Mouse (Mus musculus) mouse trophoblast stem cell (cell line): ENCODE results near the gene Uggt2.
"Not testable (repeated sequence)": the region's sequence is repeated elsewhere in the genome, so short reads cannot be mapped to it uniquely, and the experiment has no call there.

Experiments used
- in situ Hi-C, 2 experiments: fragments of 300-500 bp; cut with MseI, MboI; formaldehyde crosslinking; loops; 2 replicates in 1 of 2; 3 replicates in 1 of 2; pipeline ENCODE4 v1.15.1; 2025

Gene Uggt2

DNA sequence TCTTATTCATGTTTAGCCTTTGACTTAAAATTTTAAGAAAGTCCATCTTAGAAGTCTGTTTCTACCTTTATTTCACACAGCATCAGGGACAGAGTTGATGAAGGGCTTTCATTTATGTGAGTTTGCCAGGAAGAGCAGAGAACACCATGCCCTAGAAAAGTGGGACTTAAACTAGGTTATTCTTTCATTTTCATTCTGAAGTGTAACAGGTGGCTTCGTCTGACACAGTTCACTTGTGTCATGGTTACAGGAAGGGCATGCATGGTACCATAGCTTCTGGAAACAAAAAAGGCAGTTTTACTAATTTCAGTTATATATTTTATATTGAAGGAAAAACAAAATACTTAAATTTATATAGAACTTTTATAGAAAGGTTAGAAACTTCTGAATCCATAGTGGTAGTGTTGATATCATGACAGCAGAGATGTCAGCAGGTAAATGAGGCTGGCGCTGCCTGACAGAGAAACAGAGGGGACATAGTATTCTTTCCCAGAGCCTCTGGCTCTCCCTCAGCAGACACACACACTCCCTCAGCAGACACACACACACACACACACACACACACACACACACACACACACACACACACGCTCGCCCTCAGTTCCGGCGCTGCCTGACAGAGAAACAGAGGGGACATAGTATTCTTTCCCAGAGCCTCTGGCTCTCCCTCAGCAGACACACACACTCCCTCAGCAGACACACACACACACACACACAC, 117.4 kb downstream of the Uggt2 start:
- in situ Hi-C loops, result not testable (repeated sequence)

DNA sequence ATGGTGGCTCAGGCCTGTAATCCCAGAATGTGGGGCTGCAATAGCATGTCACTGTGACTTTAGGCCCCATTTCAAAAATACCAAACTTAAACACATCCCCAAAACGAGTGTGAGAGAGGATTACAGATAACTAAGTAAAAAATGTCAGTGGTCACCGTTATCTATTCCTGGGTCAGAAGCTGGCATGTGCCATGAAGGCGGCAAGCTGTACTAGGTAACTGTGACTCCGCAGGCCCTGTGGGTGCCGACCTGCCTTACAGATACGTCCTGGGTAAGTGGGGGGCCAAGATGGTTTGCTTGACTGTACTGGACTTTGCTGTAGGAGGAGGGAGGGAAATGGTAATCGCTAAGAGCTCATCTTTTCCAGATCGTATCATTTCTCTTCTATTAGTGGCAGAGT, 118.3 kb downstream of the Uggt2 start:
- in situ Hi-C loops, result no loop called here

DNA sequence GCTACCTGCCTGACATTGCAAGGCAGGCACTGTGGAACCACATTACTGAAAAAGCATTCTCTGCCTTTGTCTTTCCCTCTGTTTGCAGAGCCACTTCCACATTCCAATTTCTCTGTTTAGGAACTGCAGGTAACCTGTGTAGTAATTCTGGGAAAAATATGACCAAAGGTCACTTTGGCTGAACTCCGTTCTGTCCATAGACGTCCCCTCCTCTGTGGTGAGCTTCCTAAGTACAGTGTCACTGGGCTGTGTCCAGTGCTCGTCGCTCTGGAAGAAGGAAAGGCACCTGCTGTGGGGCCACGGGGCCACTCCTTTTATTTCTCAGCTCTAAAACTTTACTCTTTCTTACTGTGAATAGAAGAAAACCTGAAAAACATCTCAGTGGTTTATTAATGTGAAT, 118.9 kb downstream of the Uggt2 start:
- in situ Hi-C loops, result no loop called here

DNA sequence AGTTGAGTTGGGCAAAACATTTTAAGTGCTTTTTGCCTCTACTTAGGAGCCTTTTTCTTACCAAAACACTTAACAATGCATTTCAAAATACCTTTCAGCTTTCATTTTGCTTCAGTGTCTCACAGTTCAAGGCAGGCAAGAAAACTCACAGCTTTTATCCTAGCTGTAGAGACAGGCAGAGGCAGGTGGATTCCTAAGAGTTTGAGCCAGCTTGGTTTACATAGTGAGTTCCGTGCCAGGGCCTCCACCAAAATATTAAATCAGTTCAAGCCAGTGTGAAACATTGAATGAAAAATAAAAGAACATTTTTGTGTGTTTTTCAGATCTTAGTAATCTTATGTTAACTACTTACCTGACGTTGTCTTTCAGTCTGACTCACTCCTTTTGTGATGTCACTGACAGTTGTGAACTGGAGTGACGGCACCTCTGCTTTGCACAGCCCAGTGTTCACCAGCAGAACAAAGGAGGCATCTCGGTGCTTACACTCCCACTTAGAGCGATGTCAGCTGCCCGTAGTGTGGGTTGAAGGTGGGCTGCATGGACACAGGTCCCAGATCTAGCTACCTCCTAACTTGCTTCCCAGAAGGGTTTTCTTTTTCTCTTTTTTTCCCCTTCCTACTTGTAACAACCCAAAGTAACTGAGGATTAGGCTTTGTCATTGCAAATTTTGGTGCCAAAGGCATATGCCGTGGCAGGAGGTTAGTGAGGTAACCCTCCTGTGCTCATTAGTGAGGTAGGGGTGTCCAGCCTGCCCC, 119.5 kb downstream of the Uggt2 start:
- in situ Hi-C loops, result no loop called here

DNA sequence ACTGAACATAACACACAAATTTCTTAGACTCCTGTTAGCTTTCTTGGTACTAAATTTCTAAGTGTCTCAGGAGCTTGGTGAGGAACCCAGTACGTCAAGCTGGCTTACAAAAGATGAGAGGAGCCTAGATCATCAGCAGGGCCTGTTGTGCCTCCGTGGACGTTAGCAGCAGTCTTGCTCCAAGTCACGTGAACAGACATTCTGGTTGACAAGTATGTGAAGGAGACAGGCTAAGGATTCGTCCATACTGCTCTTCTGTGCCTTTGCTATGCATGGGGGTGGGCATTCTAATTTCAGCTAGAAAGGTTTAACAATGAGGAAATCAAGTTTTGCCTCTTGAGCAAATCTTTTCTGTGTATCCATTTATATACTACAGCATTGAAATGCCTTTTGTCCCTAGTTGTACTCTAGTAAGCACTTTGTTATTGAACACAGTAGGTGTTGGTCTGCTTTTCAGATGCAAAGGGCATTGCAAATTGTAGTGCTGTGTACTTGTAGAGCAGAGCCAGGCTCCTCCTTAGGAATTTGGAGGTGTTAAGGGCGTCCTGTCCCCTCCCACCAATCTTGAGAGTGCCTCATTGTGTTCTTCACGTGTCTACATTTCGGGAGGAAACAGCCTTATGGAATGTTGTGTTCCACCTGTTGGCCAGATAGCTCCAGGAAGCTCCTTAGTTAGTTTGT, 122.0 kb downstream of the Uggt2 start:
- in situ Hi-C loops, result no loop called here

DNA sequence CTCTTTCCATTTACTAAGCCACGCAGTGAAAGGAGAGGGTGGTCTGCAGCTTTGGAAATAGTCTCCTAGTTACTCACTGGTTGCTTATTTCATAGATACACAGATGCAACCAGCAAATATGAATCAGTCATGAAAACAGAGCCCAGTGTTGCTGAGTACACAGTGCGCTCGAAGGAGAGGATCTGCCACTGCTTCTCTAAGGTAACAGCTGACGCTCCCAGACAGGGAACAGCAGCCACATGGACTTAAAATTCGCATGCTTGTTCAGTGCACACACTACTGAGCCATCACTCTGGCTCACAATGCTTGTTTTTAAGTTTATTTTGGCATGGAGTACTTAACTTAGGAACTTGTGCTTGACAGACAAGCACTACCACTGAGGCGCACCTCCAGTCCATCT, 127.0 kb downstream of the Uggt2 start:
- in situ Hi-C loops, result no loop called here

DNA sequence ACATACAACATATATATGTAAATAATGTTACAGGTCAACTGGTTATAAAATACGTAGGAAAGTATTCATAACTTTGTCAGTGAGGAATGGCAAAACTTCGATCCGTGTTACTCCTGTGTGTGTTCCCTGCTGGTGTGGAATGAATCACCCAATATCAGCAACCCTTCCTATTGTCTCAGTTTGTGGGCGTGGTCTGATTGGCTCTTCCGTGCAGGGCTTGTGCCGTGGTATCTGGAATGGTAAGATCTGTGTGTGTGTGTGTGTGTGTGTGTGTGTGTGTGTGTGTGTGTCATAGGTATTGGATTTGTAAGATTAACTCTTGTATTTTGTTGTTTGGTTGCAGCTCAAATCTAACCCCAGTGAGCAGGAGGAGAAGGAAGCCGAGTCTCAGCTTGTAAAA, 131.6 kb downstream of the Uggt2 start:
- in situ Hi-C loops, result no loop called here

DNA sequence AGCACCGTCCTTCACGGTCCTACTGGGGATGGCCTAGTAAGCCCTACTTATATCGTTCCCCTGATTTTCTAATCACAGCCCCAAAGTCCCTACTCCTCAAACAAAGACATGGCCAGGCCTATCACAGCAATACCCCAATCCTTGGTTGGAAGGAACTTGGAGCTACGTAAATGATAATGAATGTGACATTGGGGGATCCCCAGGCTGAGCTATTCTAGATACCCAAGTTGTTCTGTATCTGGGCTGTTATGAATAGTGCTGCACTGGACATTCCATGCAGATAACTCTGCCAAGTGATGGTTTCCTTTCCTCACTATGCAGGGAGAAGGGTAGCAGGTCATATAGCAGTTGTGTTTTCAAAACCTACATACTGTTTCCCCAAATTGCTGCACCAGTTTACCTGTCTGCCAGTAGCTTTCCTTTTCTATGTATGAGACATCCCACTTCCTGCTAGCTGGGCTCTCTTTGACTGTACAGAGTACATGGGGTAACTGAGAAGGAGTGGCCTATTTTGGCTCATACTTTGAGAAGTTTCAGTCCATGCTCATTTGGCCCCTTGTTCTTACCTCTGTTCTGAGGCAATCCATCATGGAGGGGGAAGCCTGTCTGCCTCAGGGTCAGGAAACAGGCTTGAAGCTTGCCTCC, 133.8 kb downstream of the Uggt2 start:
- in situ Hi-C loops, result no loop called here

DNA sequence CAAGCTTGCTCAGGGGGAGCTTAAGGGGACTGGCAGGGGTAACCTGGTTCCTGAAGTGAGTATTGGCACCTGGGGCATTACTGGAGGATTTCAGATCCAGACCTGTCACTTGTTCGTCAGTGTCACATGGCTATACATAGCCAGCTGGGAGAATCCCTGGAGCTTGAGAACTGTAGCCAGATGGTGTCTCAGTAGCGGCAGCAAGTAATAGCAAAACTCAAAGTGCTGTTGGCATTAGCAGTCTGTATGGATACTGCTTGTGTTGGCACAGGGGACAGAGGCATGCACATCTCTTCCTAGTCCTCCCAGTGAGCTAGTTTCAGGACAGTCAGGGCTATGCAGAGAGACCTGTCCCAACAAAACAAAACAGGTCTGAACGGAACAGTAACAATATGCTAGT, 141.2 kb downstream of the Uggt2 start:
- in situ Hi-C loops, result no loop called here

DNA sequence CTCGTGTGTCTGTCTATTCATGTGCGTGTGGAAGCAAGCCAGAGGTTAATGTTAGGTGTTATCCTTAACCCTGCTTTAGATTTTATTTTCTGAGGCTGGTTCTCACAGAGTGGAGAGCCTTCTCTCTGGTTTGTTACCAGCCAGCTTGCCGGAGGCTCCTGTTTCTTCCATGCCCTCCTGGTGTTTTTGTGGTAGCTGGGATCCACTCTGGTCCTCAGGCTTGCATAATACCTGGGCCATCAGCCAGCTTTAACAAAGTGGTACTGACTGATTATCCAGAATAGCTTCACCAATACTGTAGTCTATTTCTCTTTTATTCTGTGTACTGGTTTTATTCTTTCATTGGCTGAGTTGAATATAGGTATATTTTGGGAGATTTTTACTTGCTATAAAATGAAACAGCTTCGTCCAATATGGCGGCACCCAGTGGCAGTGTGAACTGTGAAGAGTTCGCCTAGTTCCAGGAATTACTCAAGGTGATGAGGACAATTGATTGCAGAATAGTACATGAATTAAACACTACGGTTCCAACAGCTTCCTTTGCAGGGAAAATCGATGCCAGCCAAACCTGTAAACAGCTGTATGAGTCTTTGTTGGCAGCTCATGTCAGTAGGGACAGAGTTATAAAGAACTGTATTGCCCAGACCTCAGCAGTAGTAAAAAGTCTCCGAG, 147.2 kb downstream of the Uggt2 start:
- in situ Hi-C loops, result no loop called here

DNA sequence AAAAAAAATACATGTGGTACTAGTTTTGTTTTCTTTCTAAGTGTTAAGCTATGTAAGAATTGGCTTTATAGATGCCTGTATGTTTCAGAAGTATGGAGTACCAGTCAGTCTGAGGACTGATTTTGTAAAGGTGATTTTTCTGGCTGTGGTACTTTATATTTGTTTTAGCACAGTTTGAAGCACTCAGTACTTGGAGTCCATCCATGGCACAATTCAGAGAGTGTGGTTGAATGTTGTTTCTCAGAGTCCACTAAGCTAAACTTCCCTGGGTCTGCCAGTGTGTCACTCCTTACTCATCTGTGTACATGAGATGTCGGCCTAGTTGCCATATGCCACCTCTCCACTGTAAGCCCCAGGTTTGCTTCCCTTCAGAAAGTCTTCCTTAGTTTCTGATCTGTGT, 150.4 kb downstream of the Uggt2 start:
- in situ Hi-C loops, result no loop called here

DNA sequence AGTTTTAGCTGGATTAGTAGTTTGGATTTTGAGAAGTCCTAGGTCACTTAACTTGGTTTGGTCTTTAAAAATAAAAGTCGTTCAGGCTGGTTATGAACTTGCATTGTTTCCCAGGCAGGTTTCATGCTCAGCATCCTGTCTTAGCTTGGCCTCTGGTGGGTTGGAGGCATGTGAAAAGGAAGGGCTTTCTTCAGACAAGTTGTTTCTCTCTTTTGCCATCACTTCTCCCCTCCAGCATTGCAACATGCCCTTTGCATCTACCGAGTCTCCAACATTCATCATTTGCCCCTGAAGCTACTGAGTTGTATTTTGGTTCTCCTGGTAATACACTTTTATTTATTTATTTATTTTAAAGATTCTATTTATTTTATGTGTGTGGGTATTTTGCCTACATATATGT, 154.5 kb downstream of the Uggt2 start:
- in situ Hi-C loops, result no loop called here

DNA sequence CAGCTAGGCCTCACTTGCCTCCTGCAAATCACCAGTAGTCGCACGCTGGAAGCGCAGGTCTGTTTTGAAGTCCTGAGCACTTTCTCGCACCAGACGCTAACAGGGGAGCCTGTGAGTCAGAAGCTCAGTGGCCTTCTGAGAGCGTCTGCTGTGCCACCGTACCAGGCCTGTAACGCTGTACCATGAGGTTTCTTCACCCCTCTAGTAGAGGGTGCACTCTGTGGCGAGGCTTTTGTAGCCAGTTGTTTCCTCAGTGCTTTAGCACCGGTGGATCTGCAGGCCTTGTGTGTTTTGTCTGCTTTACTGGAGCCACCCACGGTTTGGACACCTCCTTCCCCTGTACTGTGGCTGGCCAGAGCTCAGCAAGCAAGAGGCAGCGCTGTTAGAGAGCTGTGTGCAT, 157.2 kb downstream of the Uggt2 start:
- in situ Hi-C loops, result no loop called here

DNA sequence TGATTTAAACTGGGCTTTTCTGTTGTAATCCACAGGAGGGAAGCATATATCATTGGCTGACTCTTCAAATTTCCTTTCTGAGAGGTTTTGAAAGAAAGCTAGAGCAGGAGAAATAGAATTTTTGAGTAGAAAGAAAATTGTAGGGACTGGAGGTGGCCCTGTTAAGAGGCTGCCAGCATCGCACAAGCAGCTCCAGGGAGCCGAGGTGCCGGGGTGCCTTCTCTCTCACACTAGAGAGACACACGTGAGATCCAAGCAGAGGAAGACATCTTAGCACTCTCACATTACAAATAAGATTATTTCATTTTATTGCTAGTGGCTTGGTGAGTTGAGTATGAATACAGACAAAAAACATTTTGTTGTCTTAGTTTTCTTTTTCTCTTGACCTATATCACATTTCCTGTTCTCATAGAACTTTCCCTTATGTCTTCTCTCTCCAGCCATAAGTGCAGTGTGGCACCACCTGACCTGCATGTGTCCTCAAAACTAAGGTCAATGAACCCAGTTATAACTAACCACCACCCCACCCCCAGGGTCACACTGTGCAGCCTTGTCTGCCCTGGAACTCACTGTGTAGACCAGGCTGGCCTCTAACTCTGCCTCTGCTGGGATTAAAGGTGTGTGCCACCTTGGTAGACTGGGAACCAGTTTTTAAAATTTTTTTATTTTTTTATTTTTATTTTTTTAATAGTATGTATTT, 158.3 kb downstream of the Uggt2 start:
- in situ Hi-C loops, result no loop called here

DNA sequence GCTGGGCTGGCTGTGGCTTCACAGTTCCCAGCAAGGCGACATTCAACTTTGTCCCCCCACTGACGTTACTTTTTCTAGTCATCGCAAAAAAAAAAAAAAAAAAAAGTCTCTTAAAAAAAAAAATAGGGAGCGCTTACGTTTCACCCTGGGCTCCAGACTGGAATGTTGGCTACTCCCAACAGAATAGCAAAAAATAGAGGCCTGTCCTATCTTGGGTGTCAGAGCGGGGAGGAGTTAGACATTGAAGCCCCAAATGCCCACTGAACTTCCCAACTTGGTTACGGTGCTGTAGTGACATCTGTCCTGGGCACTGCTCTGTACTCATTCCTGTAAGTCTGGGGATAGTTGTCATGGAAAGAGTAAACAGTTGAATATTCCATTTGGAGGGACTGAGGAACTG, 160.7 kb downstream of the Uggt2 start:
- in situ Hi-C loops, result no loop called here

DNA sequence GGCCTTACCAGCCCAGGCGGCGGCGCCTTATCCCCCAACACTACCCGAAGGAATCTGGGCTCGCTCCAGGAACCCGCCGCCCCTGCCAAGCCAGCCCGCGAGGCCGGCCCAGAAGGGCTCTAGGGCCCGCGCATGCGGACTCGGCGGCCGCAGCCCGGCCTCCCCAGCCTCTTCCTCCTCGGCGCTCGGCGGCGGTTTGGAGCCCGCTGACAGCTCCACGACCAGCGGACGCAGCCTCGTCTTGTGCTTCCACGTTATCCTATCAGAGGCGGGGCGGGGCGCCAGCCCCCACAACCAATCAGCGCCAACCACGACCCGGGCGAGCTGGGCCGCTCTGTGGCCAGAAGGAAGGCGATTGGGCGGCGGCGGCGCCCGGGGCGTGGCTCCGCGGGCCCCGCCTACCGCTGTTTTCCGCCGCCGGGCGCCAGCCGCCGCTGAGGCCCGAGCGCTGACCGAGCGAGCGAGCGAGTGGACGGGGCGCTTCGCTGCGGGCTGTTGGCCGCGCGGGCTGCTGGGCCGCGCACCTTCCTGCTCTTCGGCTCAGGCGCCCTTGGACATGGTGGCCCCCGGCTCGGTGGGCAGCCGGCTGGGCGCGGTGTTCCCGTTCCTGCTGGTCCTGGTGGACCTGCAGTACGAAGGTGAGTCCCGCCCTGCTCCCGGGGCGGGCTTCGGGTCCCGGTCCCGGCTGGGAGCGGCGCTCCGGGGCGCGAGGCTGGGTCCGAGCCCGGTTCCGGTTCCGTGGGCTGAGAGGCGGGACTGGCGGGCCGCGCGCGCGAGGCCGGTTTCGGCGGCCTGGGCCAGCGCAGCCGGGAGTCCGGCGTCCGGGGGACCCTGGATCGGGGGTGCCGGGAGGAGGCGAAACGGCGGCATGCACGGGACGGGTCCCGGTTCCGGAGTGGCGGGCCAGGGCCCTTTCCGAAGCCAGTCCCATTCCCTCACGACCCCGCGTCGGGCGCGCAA, 161.4 kb downstream of the Uggt2 start, which contains the start of gene Dnajc3:
Gene Dnajc3, plus strand, starts transcription at position 444 of the 960 bp plus-strand sequence.
- in situ Hi-C loops, result no loop called here

DNA sequence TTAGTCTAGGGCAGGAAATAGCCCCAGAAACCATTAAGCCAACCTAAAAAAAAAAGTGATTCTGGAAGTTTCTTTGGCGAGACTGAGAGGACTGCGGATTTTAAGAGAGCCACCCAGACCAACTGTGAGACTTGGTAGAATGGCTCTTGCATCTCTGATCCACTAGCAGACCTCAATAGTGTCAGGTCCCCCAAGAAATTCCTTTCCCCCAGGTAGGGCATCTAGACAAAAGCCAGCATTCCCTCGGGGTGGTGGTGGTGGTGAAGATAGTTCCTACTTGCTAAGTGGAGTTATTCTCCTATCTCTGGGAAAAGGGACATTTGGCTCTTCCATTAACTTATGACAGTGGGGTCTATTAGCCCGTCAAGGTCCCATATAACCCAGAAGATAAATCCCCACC, 162.3 kb downstream of the Uggt2 start:
- in situ Hi-C loops, result no loop called here

DNA sequence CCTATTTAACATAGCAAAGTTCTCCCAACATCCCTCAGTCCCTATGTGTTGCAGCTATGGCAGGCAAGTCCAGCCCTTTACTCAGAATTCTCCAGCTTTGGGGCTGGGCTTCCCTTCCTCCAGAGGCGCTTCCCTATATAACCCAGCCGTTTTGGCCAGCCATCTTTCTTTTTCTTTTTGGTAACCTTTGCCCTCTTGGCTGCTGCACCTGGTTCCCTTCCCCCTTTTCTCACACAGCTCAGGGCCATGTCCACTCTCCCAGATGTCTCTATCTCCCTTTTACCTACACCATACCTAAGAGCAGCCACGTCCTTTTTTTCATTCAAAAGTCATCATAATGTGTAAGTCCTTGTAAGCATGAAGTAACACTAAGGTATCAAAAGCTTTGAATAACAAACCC, 163.0 kb downstream of the Uggt2 start:
- in situ Hi-C loops, result no loop called here
